Mouse (Mus musculus) cortical plate, adult 2 months (tissue): ENCODE data around the gene Trib2.

Source experiments
- CTCF ChIP-seq: fragments of 200-500 bp; IDR thresholded peaks from 2 replicates; pipeline ENCODE4 v1.5.1; 2011; ENCODE audit warnings: mild to moderate bottlenecking, control low read depth, low read length; ENCODE audit not compliant: insufficient read depth; ENCODE audit errors: extremely low read depth
- POLR2A ChIP-seq: fragments of 200-500 bp; IDR thresholded peaks from 2 replicates; pipeline ENCODE4 v1.6.1; 2011; ENCODE audit warnings: mild to moderate bottlenecking, low read length, control low read depth; ENCODE audit not compliant: insufficient read depth; ENCODE audit errors: extremely low read depth

DNA sequence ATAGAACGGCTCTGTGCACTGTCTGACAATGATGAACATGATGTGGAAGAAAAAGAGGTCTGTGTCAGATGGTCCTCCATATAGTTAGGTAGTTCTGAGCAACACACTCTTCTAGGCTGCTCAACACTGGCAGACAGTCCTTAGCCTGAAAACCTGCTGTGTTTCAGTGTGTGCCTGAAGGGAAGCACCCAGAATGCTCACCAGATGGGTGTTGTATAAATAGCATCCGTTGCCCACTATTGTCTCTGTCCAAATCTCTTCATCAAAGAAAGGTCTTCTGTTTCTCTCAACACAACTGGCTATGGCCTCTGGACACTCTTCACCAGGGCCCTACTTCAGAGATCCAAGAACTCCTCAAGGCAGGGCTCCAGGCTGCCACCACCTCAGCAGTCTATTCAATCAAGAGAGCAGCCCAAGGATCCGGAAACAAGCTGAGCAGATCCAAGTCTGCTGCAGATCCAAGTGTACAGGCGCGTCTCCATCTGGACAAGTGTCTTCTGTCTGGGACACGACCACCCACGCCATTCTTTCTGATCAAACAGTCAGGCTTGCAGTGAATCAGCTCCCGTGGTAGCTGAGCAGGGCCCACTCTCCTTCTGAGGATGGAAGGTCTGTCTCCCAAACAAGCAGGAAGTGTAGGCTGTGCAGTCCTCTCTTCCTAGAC lies 55.1 kb downstream of the Trib2 start:
- TF ChIP-seq POLR2A (no peak), CTCF (no peak)
